Mouse (Mus musculus) embryonic facial prominence, embryonic 10.5 days (tissue): Measurements from ENCODE around the gene Akap13. TPM values are rescaled to one million over a fixed set of nuclear protein-coding genes. Genes with fewer than 3 reads are reported as not detected.

ENCODE experiments used
- DNase-seq: peaks from one replicate; pipeline ENCODE4 v3.0.0-alpha.2; 2017; ENCODE audit warnings: low spot score
- H3K27ac ChIP-seq: fragments of 300-500 bp; sonication (generic); replicated peaks from 2 replicates; pipeline ENCODE4 v1.5.1; 2016; ENCODE audit warnings: mild to moderate bottlenecking
- H3K27me3 ChIP-seq: fragments of 300-500 bp; sonication (generic); replicated peaks from 2 replicates; pipeline ENCODE4 v1.6.1; 2016; ENCODE audit warnings: low read depth, mild to moderate bottlenecking; ENCODE audit not compliant: poor library complexity, severe bottlenecking
- H3K36me3 ChIP-seq: fragments of 300-500 bp; sonication (generic); replicated peaks from 2 replicates; pipeline ENCODE4 v1.6.1; 2016; ENCODE audit warnings: mild to moderate bottlenecking, moderate library complexity
- H3K4me1 ChIP-seq: fragments of 300-500 bp; sonication (generic); 2 replicates; pipeline ENCODE4 v1.6.1; 2016
- H3K4me3 ChIP-seq: fragments of 300-500 bp; sonication (generic); 2 replicates; pipeline ENCODE4 v1.5.1; 2016; ENCODE audit warnings: mild to moderate bottlenecking, moderate library complexity
- H3K9me3 ChIP-seq: fragments of 300-500 bp; sonication (generic); 2 replicates; pipeline ENCODE4 v1.6.1; 2016; ENCODE audit warnings: mild to moderate bottlenecking
- WGBS: fragments of 180-500 bp; shearing (Covaris S2); methylation state at CpG from one replicate; pipeline ENCODE4 v1.1.7; 2016; 5-methylcytosine and 5-hydroxymethylcytosine counted together
- polyA plus RNA-seq: library from polyadenylated mRNA; unstranded; fragments of >200 nt; fragmentation: Nextera tagmentation; extraction: Ambion mirVana; gene quantifications from 2 replicates; pipeline ENCODE4 v1.2.1, GENCODE M21; 2016

Gene Akap13
- polyA plus RNA-seq, 1 experiment from 2014 or later = 37.6 TPM

DNA sequence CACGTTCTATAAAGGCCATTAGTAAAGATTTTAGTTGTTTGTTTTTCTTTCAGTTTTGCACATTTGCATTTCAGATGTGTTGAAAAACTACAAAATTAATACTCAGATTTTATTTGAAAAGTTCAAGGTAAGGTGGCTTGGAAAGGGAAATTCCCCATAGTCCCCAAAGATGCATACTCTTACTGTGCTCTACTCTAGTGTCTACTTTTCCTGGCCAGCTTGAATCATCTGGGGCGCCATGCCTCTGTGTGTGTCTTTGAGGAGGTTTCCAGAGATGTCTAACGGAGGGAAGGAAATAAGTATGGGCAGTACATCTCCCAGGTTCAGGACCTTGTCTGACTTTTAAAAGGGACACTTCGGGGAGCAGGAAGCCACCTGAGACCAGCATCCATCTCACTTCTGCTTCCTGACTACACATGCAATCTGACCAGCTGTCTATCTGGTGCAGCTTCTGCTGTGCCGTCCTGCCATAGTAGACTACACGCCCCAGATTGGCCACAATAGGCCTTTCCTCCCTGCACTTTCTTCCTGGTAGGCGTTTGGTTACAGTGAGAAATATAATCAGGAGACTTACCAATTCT is 74.6 kb downstream of the Akap13 start:
- Histone ChIP-seq H3K4me3 (no peak overlapping the region), H3K9me3 (no peaks in the 10 kb centered on the region), H3K36me3 (no peaks in the 10 kb centered on the region), H3K27me3 (no peaks in the 10 kb centered on the region), H3K4me1 (0 out of 2 replicates have a peak, but pooled peaks cover 3% of the 10 kb centered on the region), H3K27ac (no peak overlapping the region)
- no peak for DNase-seq
- WGBS = 88% methylated on average over 7 of the region's 7 CpGs

- H3K27me3 ChIP-seq = no peaks in the 10 kb centered on the region
- no peak overlapping the region for H3K4me3 ChIP-seq
- no peaks in the 10 kb centered on the region for H3K9me3 ChIP-seq
- H3K4me1 ChIP-seq = 0 out of 2 replicates have a peak, but pooled peaks cover 3% of the 10 kb centered on the region
- DNase-seq = no peak
- WGBS = 86% methylated on average over 3 of the region's 3 CpGs
- H3K36me3 ChIP-seq = no peaks in the 10 kb centered on the region
- H3K27ac ChIP-seq = no peak overlapping the region
Observed at GRCm38 (mm10) chr7:75530642-75531041, 75.3 kb downstream of the Akap13 start.

GRCm38 (mm10) chr7:75533079-75533478 is 77.7 kb downstream of the Akap13 start:
- 97% methylated on average over 5 of the region's 5 CpGs for WGBS
- Histone ChIP-seq H3K27me3 (no peaks in the 10 kb centered on the region), H3K4me3 (no peak overlapping the region), H3K9me3 (no peaks in the 10 kb centered on the region), H3K4me1 (no peaks in the 10 kb centered on the region), H3K36me3 (peaks cover 8% of the 10 kb centered on the region; the same call in 1 of the 2 replicates), H3K27ac (no peak overlapping the region)
- DNase-seq = no peak

DNA sequence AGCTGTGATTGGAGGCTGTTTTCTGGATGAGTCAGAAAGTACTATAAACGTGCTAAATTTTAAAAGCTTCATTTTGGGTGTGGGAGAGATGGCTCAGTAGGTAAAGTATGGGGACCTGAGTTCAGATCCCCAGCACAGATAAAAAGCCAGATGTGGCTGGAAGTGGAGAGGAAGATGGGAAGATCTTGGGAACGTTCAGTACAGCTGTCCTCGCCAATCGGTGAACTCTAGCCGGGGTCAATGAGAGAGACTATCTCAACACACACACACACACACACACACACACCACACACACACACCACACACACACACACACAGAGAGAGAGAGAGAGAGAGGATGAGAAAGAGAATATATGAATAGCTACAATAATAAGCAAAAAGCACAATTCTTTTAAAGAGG is 81.0 kb downstream of the Akap13 start:
- WGBS = 79% methylated on average over 5 of the region's 5 CpGs
- H3K27ac ChIP-seq = no peak overlapping the region

GRCm38 (mm10) chr7:75537567-75537966 is 82.2 kb downstream of the Akap13 start:
- no peak overlapping the region for H3K27ac ChIP-seq
- no peak for DNase-seq
- no peak overlapping the region for H3K4me3 ChIP-seq
- peaks cover 13% of the 10 kb centered on the region for H3K36me3 ChIP-seq
- H3K9me3 ChIP-seq = no peaks in the 10 kb centered on the region
- H3K4me1 ChIP-seq = no peaks in the 10 kb centered on the region
- whole genome bisulfite sequencing = 91% methylated on average over 2 of the region's 2 CpGs
- no peaks in the 10 kb centered on the region for H3K27me3 ChIP-seq

More for the DNA sequence above, 81.0 kb downstream of the Akap13 start:
- peaks cover 13% of the 10 kb centered on the region for H3K36me3 ChIP-seq
- no peak for DNase-seq
- H3K4me1 ChIP-seq = no peaks in the 10 kb centered on the region
- no peaks in the 10 kb centered on the region for H3K27me3 ChIP-seq
- no peak overlapping the region for H3K4me3 ChIP-seq
- no peaks in the 10 kb centered on the region for H3K9me3 ChIP-seq

GRCm38 (mm10) chr7:75538513-75538912 is 83.2 kb downstream of the Akap13 start:
- Histone ChIP-seq H3K27me3 (no peaks in the 10 kb centered on the region), H3K36me3 (peaks cover 13% of the 10 kb centered on the region), H3K9me3 (no peaks in the 10 kb centered on the region), H3K4me3 (no peak overlapping the region), H3K4me1 (no peaks in the 10 kb centered on the region), H3K27ac (no peak overlapping the region)
- no peak for DNase-seq
- WGBS = 90% methylated on average over 3 of the region's 3 CpGs

- Histone ChIP-seq H3K9me3 (no peaks in the 10 kb centered on the region), H3K4me1 (no peaks in the 10 kb centered on the region), H3K4me3 (no peak overlapping the region), H3K27ac (no peak overlapping the region), H3K27me3 (no peaks in the 10 kb centered on the region), H3K36me3 (peaks cover 13% of the 10 kb centered on the region)
- DNase-seq = no peak
- 87% methylated on average over 3 of the region's 3 CpGs for WGBS
Observed at GRCm38 (mm10) chr7:75539168-75539567, 83.8 kb downstream of the Akap13 start.

DNA sequence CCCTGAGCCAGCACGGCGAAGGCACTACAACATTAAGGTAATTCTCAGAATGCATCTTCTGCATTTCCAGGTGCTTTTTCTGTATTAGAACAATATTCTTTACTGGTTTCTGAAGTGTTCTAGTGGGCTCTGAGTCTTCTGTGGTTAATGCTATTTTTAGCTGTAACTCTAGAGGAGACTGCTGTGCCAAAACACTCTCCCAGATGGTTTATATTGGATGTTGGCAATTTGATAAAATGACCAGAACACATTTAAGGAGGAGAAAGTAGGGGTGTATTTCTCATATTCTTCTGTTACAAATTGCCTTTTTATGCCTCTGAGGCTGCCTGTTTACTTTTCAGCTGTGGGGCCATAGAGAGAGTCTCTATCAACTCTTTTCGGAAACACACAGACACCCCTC is 94.5 kb downstream of the Akap13 start:
- Histone ChIP-seq H3K27ac (no peak overlapping the region), H3K27me3 (no peaks in the 10 kb centered on the region), H3K4me3 (no peak overlapping the region), H3K4me1 (peaks cover 12% of the 10 kb centered on the region), H3K9me3 (no peaks in the 10 kb centered on the region), H3K36me3 (peaks cover 10% of the 10 kb centered on the region)
- no peak for DNase-seq
- 89% methylated on average over 3 of the region's 3 CpGs for WGBS

DNA sequence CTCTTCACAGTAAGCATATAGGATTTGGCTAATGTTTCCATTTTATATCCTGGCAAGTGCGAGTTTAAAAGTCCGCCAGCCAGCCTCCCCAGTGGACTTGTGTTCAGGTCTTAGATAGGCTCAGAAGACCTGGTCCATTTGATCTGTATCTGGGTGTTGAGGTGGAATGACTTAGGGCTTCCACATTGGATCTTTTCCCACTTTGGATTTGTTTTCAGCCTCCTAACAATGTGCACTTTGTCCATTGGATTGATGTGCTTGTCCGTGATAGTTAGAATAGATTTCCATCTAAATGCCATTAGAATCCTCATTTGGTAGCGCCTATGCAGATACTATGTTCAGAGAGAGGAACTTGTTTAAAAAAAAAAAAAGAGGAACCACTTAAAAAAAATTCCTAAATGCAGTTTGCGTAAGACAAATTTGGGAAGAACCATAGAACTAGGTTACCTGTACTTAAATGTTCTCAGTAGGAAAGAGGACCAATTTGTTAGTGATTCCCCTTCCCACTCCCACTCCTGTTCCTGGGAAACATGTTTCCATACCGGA is 95.5 kb downstream of the Akap13 start:
- 91% methylated on average over 6 of the region's 6 CpGs for whole genome bisulfite sequencing
- peaks cover 10% of the 10 kb centered on the region for H3K36me3 ChIP-seq
- no peaks in the 10 kb centered on the region for H3K9me3 ChIP-seq
- H3K4me1 ChIP-seq = peaks cover 16% of the 10 kb centered on the region
- DNase-seq = no peak
- no peak overlapping the region for H3K27ac ChIP-seq
- H3K4me3 ChIP-seq = no peak overlapping the region
- no peaks in the 10 kb centered on the region for H3K27me3 ChIP-seq

- 83% methylated on average over 8 of the region's 8 CpGs for WGBS
- no peaks in the 10 kb centered on the region for H3K9me3 ChIP-seq
- no peaks in the 10 kb centered on the region for H3K27me3 ChIP-seq
- no peak overlapping the region for H3K27ac ChIP-seq
- H3K4me1 ChIP-seq = peaks cover 29% of the 10 kb centered on the region
- no peak for DNase-seq
- peaks cover 5% of the 10 kb centered on the region for H3K36me3 ChIP-seq
- H3K4me3 ChIP-seq = no peak overlapping the region
Observed at GRCm38 (mm10) chr7:75553002-75553666, 97.8 kb downstream of the Akap13 start.

DNA sequence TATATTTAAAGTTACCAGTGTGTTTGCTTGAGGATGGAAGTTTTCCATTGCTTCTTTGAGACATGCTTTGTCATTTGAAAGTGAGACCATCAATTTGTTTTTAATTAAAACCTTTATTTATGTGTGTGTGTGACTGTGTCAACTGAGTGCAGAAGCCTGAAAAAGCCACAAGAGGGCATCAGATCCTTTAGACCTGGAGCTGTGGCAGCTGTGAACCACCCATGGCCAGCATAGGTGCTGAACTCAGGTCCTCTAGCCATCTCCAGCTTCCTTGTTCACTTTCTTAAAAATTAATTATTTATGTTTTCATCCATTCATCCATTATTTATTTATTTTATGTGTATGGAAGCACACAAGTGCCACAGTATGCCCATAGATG is 98.3 kb downstream of the Akap13 start:
- H3K27me3 ChIP-seq = no peaks in the 10 kb centered on the region
- H3K27ac ChIP-seq = no peak overlapping the region
- H3K4me1 ChIP-seq = peaks cover 35% of the 10 kb centered on the region
- DNase-seq = no peak
- no peaks in the 10 kb centered on the region for H3K9me3 ChIP-seq
- H3K36me3 ChIP-seq = no peaks in the 10 kb centered on the region
- no peak overlapping the region for H3K4me3 ChIP-seq

DNA sequence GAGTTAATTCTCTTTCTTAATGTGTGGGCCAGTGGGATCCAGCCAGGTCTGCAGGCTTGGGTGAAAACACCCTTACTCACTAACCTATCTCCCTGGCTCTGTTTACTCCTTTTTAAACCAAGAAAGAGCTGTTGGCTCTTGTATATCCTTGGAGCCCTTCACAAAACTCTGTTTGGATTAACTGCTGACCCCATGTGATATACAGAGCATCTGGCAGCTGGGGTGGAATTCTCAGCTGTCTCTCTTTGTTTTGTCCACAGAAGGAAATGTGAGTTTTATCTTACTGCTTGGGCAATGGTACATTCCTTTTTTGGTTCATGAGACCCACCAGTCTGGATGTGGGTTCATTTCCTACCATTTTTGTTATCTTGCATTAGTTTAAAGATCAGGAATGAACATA is 98.7 kb downstream of the Akap13 start:
- DNase-seq = no peak
- Histone ChIP-seq H3K4me3 (no peak overlapping the region), H3K27ac (no peak overlapping the region)

GRCm38 (mm10) chr7:75555940-75556339 is 100.6 kb downstream of the Akap13 start:
- Histone ChIP-seq H3K36me3 (no peaks in the 10 kb centered on the region), H3K4me3 (no peak overlapping the region), H3K27ac (no peak overlapping the region), H3K27me3 (no peaks in the 10 kb centered on the region), H3K4me1 (peaks cover 34% of the 10 kb centered on the region), H3K9me3 (no peaks in the 10 kb centered on the region)
- no peak for DNase-seq
- 66% methylated on average over 6 of the region's 6 CpGs for WGBS

More for the DNA sequence above, 98.7 kb downstream of the Akap13 start:
- Histone ChIP-seq H3K9me3 (no peaks in the 10 kb centered on the region), H3K36me3 (no peaks in the 10 kb centered on the region), H3K27me3 (no peaks in the 10 kb centered on the region), H3K4me1 (peaks cover 39% of the 10 kb centered on the region)
